Mouse (Mus musculus) olfactory bulb, adult 2 months (tissue): ENCODE data around the gene Hspa12b.

Experiments used
- CTCF ChIP-seq: fragments of 200-500 bp; IDR thresholded peaks from 2 replicates; pipeline ENCODE4 v1.5.1; 2012; ENCODE audit warnings: low read depth, mild to moderate bottlenecking, low read length, moderate library complexity; ENCODE audit not compliant: insufficient read depth
- POLR2A ChIP-seq: fragments of 200-500 bp; IDR thresholded peaks from 2 replicates; pipeline ENCODE4 v1.6.1; 2012; ENCODE audit warnings: mild to moderate bottlenecking, low read depth, low read length, moderate library complexity; ENCODE audit not compliant: insufficient read depth

DNA sequence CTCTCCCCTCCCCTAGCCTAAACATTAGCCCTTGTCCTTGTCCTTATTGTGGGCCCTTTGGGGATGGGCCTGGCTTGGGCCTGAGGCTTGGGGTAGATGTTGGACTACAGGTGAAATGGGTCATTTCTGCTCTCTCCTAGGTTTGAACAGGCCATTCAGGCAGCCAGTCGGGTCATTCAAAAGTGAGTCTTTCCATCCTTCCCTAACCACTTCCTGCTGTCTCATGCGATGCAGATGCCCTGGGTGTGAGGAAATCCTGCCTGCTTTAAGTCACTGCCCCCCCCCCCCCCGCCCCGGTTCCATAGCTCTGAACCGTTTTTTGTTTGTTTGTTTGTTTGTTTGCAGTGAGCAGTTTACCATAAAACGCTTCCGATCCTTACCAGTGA is 63.9 kb downstream of the Hspa12b start:
- no peak for TF ChIP-seq POLR2A
- TF ChIP-seq CTCF: no peak
